Mouse (Mus musculus) liver, postnatal 0 days (tissue): Measurements from ENCODE around the gene Cacna2d2. TPM values are rescaled to one million over a fixed set of nuclear protein-coding genes. Genes with fewer than 3 reads are reported as not detected.

Experiments
- ATAC-seq: fragments of 200-750 bp; cut with Nextera tagmentation; 2 replicates; pipeline ENCODE4 v1.8.0; 2017; ENCODE audit warnings: mild to moderate bottlenecking, moderate library complexity
- DNase-seq: peaks from one replicate; pipeline ENCODE4 v3.0.0-alpha.2; 2016
- H3K27ac ChIP-seq: fragments of 300-500 bp; sonication (generic); 2 replicates; pipeline ENCODE4 v1.5.1; 2014; ENCODE audit warnings: antibody characterized with exemption, moderate library complexity, mild to moderate bottlenecking, low read depth
- H3K27me3 ChIP-seq: fragments of 300-500 bp; sonication (generic); 2 replicates; pipeline ENCODE4 v1.6.1; 2014; ENCODE audit warnings: low read length, control low read depth, mixed read lengths; ENCODE audit not compliant: insufficient read depth
- H3K36me3 ChIP-seq: fragments of 300-500 bp; sonication (generic); replicated peaks from 2 replicates; pipeline ENCODE4 v1.6.1; 2014; ENCODE audit warnings: mild to moderate bottlenecking, control low read depth, low read length, moderate library complexity, mixed read lengths; ENCODE audit not compliant: insufficient read depth
- H3K4me1 ChIP-seq: fragments of 300-500 bp; sonication (generic); 2 replicates; pipeline ENCODE4 v1.6.1; 2014; ENCODE audit warnings: antibody characterized with exemption, mild to moderate bottlenecking, control low read depth; ENCODE audit not compliant: insufficient read depth
- H3K4me2 ChIP-seq: fragments of 300-500 bp; sonication (generic); 2 replicates; pipeline ENCODE4 v1.6.1; 2014; ENCODE audit warnings: low read depth, mild to moderate bottlenecking, low read length, moderate library complexity, mixed read lengths
- H3K4me3 ChIP-seq: fragments of 300-500 bp; sonication (generic); 2 replicates; pipeline ENCODE4 v1.5.1; 2014; ENCODE audit warnings: low read depth, low read length
- H3K9ac ChIP-seq: fragments of 300-500 bp; sonication (generic); replicated peaks from 2 replicates; pipeline ENCODE4 v1.6.1; 2014; ENCODE audit warnings: mild to moderate bottlenecking, moderate library complexity
- H3K9me3 ChIP-seq: fragments of 300-500 bp; sonication (generic); 2 replicates; pipeline ENCODE4 v1.6.1; 2016; ENCODE audit warnings: mild to moderate bottlenecking, control low read depth, low read length, mixed read lengths
- CTCF ChIP-seq: sonication (generic); IDR thresholded peaks from 2 replicates; pipeline ENCODE4 v1.5.1; 2016; ENCODE audit warnings: antibody characterized with exemption, low read depth
- EP300 ChIP-seq: IDR thresholded peaks from 2 replicates; pipeline ENCODE4 v1.6.1; 2016; ENCODE audit warnings: antibody characterized with exemption, low read depth, mild to moderate bottlenecking
- WGBS: fragments of 180-500 bp; shearing (Covaris S2); extraction: QIAGEN DNeasy Blood & Tissue Kit; methylation state at CpG from one replicate; pipeline ENCODE4 v1.1.7; 2014; ENCODE audit not compliant: insufficient replicate concordance; 5-methylcytosine and 5-hydroxymethylcytosine counted together
- polyA plus RNA-seq: library from polyadenylated mRNA; unstranded; fragments of >200 nt; fragmentation: Nextera tagmentation; extraction: Ambion mirVana; gene quantifications from 2 replicates; pipeline ENCODE4 v1.2.1, GENCODE M21; 2015

Cacna2d2 gene
- polyA plus RNA-seq, 1 experiment from 2014 or later: not detected

- no peaks in the 10 kb centered on the region; the same call in 1 of the 2 replicates for H3K27me3 ChIP-seq
- no peak for ATAC-seq
- no peak overlapping the region for H3K4me3 ChIP-seq
- TF ChIP-seq EP300: no peak
- TF ChIP-seq CTCF: no peak
- no peak overlapping the region for H3K9ac ChIP-seq
- WGBS: 41% methylated on average over 6 of the region's 6 CpGs
- H3K9me3 ChIP-seq: no peaks in the 10 kb centered on the region
- no peaks in the 10 kb centered on the region for H3K36me3 ChIP-seq
- H3K27ac ChIP-seq: no peak overlapping the region
- H3K4me1 ChIP-seq: no peaks in the 10 kb centered on the region
- H3K4me2 ChIP-seq: no peak overlapping the region
- DNase-seq: no peak
These were observed 91.2 kb downstream of the Cacna2d2 start for GRCm38 (mm10) chr9:107490625-107491024.

GRCm38 (mm10) chr9:107493511-107493910 is 94.1 kb downstream of the Cacna2d2 start:
- DNase-seq (no peak), ATAC-seq (no peak)
- H3K27ac ChIP-seq: no peak overlapping the region
- H3K4me2 ChIP-seq: no peak overlapping the region
- no peak overlapping the region for H3K9ac ChIP-seq
- no peak overlapping the region for H3K4me3 ChIP-seq
- no peaks in the 10 kb centered on the region for H3K9me3 ChIP-seq
- H3K4me1 ChIP-seq: no peaks in the 10 kb centered on the region
- no peak for TF ChIP-seq EP300
- no peak for TF ChIP-seq CTCF
- H3K27me3 ChIP-seq: no peaks in the 10 kb centered on the region; the same call in 1 of the 2 replicates
- 28% methylated on average over 1 of the region's 1 CpGs for WGBS
- no peaks in the 10 kb centered on the region for H3K36me3 ChIP-seq

DNA sequence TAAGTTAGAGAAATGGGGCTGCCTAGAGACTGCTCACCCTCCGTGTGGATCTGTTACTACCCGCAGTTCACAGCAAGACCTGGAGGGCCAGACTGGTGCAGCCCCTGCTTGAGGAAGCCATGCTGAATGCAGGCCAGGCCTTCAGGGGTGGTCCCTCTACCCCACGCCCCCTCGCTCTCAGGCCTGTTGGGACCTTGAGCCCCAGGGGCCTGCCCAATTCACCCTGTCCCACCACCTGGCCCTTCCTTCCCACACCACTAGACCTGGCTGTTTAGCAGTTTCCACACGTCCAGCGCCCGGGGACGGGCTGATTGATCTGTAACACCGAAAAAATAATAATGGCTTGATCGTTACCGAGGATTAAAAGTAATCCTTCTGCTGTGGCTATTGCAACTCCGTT is 94.8 kb downstream of the Cacna2d2 start:
- Histone ChIP-seq H3K4me3 (no peak overlapping the region), H3K9ac (no peak overlapping the region), H3K27me3 (no peaks in the 10 kb centered on the region), H3K27ac (no peak overlapping the region), H3K4me2 (no peak overlapping the region), H3K4me1 (no peaks in the 10 kb centered on the region), H3K9me3 (no peaks in the 10 kb centered on the region), H3K36me3 (no peaks in the 10 kb centered on the region)
- ATAC-seq (no peak), DNase-seq (no peak)
- no peak for TF ChIP-seq CTCF
- 84% methylated on average over 11 of the region's 12 CpGs for WGBS

DNA sequence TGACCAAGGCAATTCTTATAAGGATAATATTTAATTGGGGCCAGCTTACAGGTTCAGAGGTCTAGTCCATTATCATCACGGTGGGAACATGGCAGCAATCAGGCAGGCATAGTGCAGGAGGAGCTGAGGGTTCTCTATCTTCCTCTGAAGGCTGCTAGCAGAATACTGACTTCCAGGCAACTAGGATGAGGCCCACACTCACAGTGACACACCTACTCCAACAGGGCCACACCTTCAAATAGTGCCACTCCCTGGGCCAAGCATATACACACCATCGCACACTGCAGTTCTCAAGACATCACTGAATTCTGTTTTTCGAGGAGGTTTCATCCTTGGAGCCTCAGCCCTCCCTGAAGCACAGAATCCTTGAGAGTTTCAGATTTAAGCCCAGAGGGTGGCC is 96.9 kb downstream of the Cacna2d2 start:
- no peak for TF ChIP-seq EP300
- TF ChIP-seq CTCF: no peak
- Histone ChIP-seq H3K4me1 (no peaks in the 10 kb centered on the region), H3K27ac (no peak overlapping the region), H3K36me3 (no peaks in the 10 kb centered on the region), H3K9me3 (no peaks in the 10 kb centered on the region), H3K9ac (no peak overlapping the region), H3K27me3 (no peaks in the 10 kb centered on the region), H3K4me2 (no peak overlapping the region), H3K4me3 (no peak overlapping the region)
- DNase-seq (no peak), ATAC-seq (no peak)
- WGBS: 59% methylated on average over 3 of the region's 3 CpGs

GRCm38 (mm10) chr9:107500708-107501286 is 101.4 kb downstream of the Cacna2d2 start:
- H3K9ac ChIP-seq: no peak overlapping the region
- ATAC-seq: no peak
- H3K4me3 ChIP-seq: no peak overlapping the region
- no peak for DNase-seq
- 74% methylated on average over 3 of the region's 3 CpGs for WGBS
- H3K4me1 ChIP-seq: no peaks in the 10 kb centered on the region
- H3K4me2 ChIP-seq: no peak overlapping the region
- H3K27me3 ChIP-seq: no peaks in the 10 kb centered on the region
- TF ChIP-seq EP300 (no peak), CTCF (no peak)
- H3K27ac ChIP-seq: no peak overlapping the region
- H3K36me3 ChIP-seq: no peaks in the 10 kb centered on the region
- H3K9me3 ChIP-seq: no peaks in the 10 kb centered on the region

DNA sequence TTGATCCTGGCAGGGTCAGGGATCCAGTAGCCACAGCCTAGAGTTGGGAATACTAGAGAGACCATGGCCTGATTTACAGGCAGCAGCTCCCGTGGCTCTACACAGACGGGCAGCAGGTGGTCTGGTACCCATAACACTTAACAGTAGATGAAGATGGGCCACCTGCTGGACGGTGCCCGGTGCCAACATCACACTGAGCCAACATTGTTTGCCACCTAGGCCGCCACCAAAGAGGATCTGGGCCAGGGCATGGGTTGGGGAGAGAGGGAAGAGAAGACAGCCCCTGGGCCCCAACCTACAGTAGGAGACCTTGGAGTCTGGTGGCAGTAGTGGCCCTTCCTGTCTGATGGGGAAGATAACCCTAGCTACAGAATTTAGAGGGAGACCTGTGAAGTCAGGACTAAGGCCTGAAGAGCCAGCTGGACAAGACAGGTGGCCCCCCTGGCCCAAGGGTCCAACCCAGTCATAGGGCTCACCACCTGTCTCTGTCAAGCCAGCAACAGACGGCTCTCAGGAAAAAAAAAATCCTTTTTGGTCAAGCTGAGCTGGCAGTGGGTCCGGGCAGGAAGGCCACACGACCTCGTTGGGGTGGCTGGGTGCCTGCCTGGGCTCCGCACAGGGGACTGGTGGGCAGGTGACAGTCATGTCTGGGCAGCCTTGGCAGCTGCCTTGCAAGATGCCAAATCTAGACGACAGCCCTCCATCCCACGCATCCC is 102.9 kb downstream of the Cacna2d2 start:
- TF ChIP-seq CTCF (no peak), EP300 (no peak)
- DNase-seq (no peak), ATAC-seq (no peak)
- Histone ChIP-seq H3K4me3 (no peak overlapping the region), H3K4me2 (no peak overlapping the region), H3K36me3 (no peaks in the 10 kb centered on the region), H3K4me1 (no peaks in the 10 kb centered on the region), H3K9ac (no peak overlapping the region), H3K27ac (no peak overlapping the region), H3K27me3 (no peaks in the 10 kb centered on the region), H3K9me3 (no peaks in the 10 kb centered on the region)
- 76% methylated on average over 12 of the region's 12 CpGs for WGBS
